Mouse (Mus musculus) testis, postnatal 14 days (tissue): Measurements from ENCODE around the gene Padi6.

Experiments used
- DNase-seq: peaks from one replicate; pipeline ENCODE4 v3.0.0; 2021; ENCODE audit warnings: low spot score

The Padi6 gene

GRCm38 (mm10) chr4:140684881-140685303 is 57.6 kb downstream of the Padi6 start:
- DNase-seq: no peak

GRCm38 (mm10) chr4:140684141-140684871 is 58.1 kb downstream of the Padi6 start:
- DNase-seq: no peak

GRCm38 (mm10) chr4:140683608-140684007 is 58.8 kb downstream of the Padi6 start:
- DNase-seq: no peak

- DNase-seq: no peak
These were observed 61.6 kb downstream of the Padi6 start for GRCm38 (mm10) chr4:140680731-140681397.

- peak; percentile 64 for DNase-seq
These were observed 62.6 kb downstream of the Padi6 start for GRCm38 (mm10) chr4:140679723-140680380.

- DNase-seq: no peak
These were observed 63.4 kb downstream of the Padi6 start for GRCm38 (mm10) chr4:140679038-140679437.
